Mouse (Mus musculus) ES-Bruce4 (cell line): ENCODE data around the gene Ctc1.

ENCODE experiments used
- EP300 ChIP-seq: IDR thresholded peaks from 2 replicates; pipeline ENCODE4 v1.6.1; 2011; ENCODE audit warnings: low read depth, low read length; ENCODE audit not compliant: insufficient read depth
- POLR2A ChIP-seq: IDR thresholded peaks from one replicate; pipeline ENCODE4 v1.8.1; 2011; ENCODE audit warnings: low read length; ENCODE audit not compliant: insufficient read depth

DNA sequence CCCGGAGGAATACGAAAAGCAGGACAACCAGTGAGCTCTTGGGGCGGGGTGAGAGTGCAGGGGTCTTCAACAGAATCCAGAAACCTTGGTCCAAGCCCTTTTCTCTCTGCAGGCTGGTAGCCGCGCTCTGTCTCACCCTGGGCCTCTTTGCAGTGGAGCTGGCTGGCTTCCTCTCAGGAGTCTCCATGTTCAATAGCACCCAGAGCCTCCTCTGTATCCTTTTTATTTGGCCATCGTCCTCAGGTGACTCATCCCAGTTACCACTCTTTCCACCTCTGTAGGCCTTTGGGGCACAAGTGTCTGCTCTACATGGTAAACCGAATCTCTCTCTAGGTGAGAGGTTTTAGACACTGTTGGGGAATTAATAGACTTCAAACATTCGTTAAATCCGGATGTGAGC lies 55.6 kb downstream of the Ctc1 start:
- no peak for TF ChIP-seq EP300
- no peak for TF ChIP-seq POLR2A
